Mouse (Mus musculus): Measurements from ENCODE around the gene Dntt.

Gene Dntt

GRCm38 (mm10) chr19:41029219-41029618, at the start of gene Dntt:
Dntt (plus strand) TSS chr19:41029275.
- DNase-seq (ENCODE audit: low spot score), result no peak

GRCm38 (mm10) chr19:40980671-40981070, 48.4 kb upstream of the Dntt start:
- no peak for DNase-seq (ENCODE audit: low spot score)

GRCm38 (mm10) chr19:40984536-40984935, 44.5 kb upstream of the Dntt start:
- no peak for DNase-seq (ENCODE audit: low spot score)

- no peak for DNase-seq (ENCODE audit: low spot score)
Measured at GRCm38 (mm10) chr19:40988856-40989255, 40.2 kb upstream of the Dntt start.

- no peak for DNase-seq (ENCODE audit: low spot score)
Measured at GRCm38 (mm10) chr19:40989961-40990600, 39.0 kb upstream of the Dntt start.

- no peak for DNase-seq (ENCODE audit: low spot score)
Measured at GRCm38 (mm10) chr19:40990781-40991343, 38.2 kb upstream of the Dntt start.

GRCm38 (mm10) chr19:40991626-40992025, 37.4 kb upstream of the Dntt start:
- DNase-seq (ENCODE audit: low spot score), result no peak

GRCm38 (mm10) chr19:40992096-40992495, 37.0 kb upstream of the Dntt start:
- DNase-seq (ENCODE audit: low spot score), result no peak

GRCm38 (mm10) chr19:40992517-40993044, 36.5 kb upstream of the Dntt start:
- DNase-seq (ENCODE audit: low spot score), result no peak

GRCm38 (mm10) chr19:40993356-40993755, 35.7 kb upstream of the Dntt start:
- no peak for DNase-seq (ENCODE audit: low spot score)

GRCm38 (mm10) chr19:40994057-40994585, 35.0 kb upstream of the Dntt start, which contains the start of gene Blnk:
Blnk (minus strand) TSS chr19:40994535.
- no peak for DNase-seq (ENCODE audit: low spot score)

- DNase-seq (ENCODE audit: low spot score), result no peak
Measured at GRCm38 (mm10) chr19:40994911-40995310, 34.2 kb upstream of the Dntt start.

GRCm38 (mm10) chr19:40995449-40996401, 33.4 kb upstream of the Dntt start:
- no peak for DNase-seq (ENCODE audit: low spot score)

GRCm38 (mm10) chr19:40996722-40997121, 32.4 kb upstream of the Dntt start:
- DNase-seq (ENCODE audit: low spot score), result no peak

GRCm38 (mm10) chr19:40998469-40999170, 30.5 kb upstream of the Dntt start:
- DNase-seq (ENCODE audit: low spot score), result no peak

- no peak for DNase-seq (ENCODE audit: low spot score)
Measured at GRCm38 (mm10) chr19:40999569-40999968, 29.5 kb upstream of the Dntt start.

GRCm38 (mm10) chr19:41003694-41004315, 25.3 kb upstream of the Dntt start:
- DNase-seq (ENCODE audit: low spot score), result no peak

GRCm38 (mm10) chr19:41006621-41007020, 22.5 kb upstream of the Dntt start:
- no peak for DNase-seq (ENCODE audit: low spot score)

- DNase-seq (ENCODE audit: low spot score), result no peak
Measured at GRCm38 (mm10) chr19:41007326-41007725, 21.7 kb upstream of the Dntt start.

GRCm38 (mm10) chr19:41007733-41008132, 21.3 kb upstream of the Dntt start:
- DNase-seq (ENCODE audit: low spot score), result no peak
